Mouse (Mus musculus) C2C12 (cell line): ENCODE measurements around the gene Dop1b.

Experiments
- CEBPB ChIP-seq: IDR thresholded peaks from one replicate; pipeline ENCODE4 v1.6.1; 2011; ENCODE audit warnings: low read depth, mild to moderate bottlenecking, control low read depth, moderate library complexity
- CTCF ChIP-seq: IDR thresholded peaks from one replicate; pipeline ENCODE4 v1.5.1; 2011; ENCODE audit not compliant: control insufficient read depth, insufficient read depth, insufficient read length

DNA sequence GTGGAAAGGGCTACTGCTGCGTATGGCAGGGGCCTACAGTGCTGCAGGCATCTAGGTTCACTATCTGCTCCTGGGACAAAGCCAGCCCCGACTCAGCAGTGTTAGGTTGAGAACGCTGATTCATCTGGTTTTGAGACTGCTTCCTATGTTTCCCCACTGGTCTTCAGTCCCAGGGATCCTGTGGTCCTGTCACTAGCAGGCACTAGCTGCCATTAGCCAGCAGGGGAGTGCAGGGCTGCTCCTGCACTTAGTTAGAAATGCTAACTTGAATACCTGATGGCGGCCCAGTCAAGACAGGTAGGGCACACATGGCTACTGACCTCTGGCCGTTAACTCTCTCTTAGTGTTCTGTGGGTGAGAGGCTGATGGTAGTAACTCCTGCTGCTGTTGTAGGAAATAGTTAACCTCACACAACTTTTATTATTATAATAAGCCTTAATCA is 32.4 kb downstream of the Dop1b start:
- TF ChIP-seq CTCF (no peak), CEBPB (no peak)
